Mouse (Mus musculus) retina, adult 2 months (tissue): ENCODE results near the gene Ttc33.

Experiments
- DNase-seq: peaks from one replicate; pipeline ENCODE4 v3.0.0-alpha.2; 2012; ENCODE audit warnings: low read depth, low spot score

Gene Ttc33

DNA sequence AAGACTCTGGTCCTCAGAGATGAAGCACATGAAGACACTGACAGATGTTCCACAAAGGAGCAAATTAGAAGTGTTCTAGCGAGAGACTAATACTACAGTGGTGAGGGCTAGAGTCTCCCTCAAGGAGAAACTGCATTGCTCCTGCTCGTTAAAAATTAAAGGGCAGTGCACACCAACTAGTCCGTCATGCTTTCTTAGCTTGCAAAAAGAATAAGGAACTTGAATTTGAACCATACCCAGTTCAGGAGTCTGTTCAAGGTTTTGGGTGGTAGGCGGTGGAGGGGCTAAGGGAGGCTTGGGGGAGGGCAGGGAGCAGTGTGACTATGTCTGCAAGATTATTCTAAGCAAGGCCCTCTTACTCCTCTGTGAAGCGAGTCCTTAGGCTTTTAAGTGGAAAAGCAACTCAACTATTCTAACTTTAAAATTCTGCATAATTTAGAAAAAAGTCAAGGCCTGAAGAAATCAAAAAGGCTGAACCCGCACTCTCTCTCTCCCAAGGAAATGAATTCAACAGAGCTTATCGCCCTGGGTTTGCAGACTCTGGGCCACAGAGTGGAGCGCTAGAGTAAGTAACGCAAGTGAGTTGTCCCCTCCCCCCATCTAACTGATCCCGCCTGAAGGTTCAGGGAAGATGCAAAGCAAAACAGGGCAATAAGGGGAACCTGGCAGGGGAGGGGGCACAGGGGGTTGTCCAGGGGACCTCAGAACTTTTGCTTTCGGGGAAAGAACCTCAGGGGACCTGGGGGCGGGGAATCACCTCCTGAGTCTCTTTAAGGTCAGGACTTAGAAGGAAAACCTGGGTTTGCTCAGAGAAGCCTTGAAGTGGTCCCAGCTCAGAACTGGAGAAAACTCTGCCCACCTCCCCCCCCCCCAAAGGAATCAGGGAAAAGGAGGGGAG, 56.2 kb downstream of the Ttc33 start:
- no peak for DNase-seq

DNA sequence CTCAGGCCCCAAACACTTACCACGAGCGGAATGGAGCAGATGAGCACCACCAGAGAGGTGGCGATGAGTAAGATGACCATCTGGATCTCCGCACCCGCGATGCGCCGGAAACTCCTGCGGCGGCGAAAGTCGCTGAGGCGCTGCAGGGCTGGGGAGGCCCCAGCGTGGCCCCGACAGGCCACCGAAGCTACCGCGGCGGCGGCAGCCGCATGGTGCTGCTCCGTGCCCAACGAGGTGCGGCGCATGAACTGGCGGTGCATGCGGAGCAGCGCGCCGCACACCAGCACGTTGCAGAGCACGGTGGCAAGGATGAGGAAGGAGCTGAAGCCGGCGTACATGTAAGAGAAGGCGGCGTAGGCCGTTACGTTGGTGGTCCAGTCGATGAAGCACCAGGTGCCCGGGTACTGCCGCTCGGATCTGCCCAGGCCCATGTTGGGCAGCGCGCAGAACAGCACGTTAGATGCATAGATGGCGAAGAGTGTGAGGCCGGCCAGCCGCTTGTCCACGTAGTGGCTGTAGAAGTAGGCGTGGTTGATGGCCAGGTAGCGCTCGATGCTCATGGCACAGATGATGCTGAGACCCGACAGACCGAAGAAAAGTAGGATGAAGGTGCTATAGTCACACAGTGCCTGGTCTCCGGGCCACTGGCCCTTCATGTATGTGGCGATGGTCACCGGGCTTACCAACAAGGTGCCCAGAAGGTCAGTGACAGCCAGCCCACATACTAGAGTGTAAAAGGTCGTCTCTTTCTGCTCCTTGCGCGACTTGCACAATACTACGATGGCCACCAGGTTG, 57.1 kb downstream of the Ttc33 start:
- no peak for DNase-seq

DNA sequence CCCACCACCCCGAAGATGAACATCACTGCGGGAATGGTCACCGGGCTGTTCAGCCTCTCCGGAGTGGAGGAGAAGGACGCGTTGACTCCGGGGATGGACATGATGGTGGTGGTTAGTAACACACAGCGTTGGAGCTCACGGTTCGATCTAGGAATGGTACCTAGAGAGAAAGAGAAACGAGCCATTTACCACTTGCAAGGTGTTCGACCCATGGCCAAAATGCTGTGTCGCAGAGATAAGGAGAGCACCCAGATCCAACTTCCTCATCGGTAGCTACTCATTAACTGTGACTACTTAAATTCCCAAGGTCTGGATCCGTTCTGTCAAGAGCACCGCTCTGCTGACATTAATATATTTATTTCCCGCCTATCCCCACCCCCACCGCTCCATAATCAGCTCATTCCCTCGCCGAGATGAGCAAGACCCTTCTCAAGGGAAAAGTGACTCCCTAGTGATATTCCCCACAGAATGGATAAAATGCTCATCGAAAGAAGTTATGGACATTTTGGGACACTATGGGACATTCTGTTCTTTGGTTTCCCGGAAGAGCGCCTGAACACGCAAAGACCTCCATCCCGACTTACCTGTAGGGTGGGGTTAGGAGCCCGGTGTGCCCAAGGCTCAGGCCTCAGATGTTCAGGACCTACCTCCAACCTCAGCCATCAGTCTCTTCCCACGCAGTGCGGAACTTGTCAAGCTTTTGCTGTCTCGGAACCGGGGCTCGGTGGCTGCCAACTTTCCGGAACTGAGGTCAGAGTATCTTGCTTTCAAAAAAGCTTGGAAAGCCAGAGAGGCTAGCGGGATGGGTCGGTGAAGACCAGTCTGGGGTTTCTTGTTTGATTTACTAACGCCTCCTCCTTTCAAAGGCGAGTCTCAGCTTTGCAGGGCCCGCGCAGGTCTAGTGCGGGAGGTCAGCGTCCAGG, 58.0 kb downstream of the Ttc33 start:
- no peak for DNase-seq

DNA sequence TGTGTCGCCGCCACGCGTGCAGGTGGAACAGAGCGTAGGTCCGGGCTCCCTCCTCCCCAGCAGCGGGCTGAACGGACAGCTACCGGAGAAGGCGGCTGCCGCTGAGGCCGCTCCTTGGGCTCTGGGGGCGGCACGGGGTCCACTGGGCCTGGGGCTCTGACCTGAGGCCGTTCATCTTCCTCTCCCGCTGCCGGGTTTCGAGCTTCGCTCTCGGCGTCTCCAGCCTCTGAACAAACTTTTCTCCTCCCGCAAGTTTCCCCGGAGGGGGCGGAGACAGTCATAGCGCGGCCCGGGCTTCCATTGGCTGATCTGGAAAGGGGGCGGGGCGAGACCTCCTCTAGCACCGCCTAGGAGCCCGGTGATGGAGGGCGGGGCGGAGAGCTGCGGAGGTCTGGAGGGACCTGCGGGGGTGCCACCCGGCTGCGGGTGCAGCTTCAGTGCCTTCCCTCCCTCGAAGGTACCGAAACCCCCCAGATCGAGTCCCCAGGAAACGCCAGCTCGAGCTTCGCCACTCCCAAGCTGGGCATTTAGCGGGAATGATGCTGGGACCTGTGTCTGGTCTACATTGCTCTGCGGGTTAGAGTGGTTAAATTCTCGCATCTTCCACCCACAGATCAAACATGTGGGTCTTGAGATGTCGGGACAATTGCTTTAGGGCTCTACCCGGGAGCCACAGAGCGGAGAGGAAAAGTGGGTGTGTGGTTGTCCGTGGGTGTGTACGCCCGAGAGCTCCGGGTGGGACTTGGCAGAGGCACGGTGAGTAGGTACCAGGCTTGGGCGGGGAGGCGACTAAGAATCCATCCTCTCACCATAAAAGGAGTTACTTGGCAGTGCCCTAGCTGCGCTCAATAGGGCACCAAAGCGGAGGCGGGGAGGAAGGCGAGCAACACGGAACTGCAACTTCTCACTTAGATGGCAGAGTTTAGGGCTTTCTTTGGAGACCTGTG, 58.9 kb downstream of the Ttc33 start, which contains the start of gene Ptger4:
Ptger4 (minus strand) TSS at position 229 of the 947 bp plus-strand sequence.
- no peak for DNase-seq

- no peak for DNase-seq
Measured at GRCm38 (mm10) chr15:5250182-5250581, 64.9 kb downstream of the Ttc33 start.

- DNase-seq, result no peak
Measured at GRCm38 (mm10) chr15:5260183-5260582, 74.9 kb downstream of the Ttc33 start.

DNA sequence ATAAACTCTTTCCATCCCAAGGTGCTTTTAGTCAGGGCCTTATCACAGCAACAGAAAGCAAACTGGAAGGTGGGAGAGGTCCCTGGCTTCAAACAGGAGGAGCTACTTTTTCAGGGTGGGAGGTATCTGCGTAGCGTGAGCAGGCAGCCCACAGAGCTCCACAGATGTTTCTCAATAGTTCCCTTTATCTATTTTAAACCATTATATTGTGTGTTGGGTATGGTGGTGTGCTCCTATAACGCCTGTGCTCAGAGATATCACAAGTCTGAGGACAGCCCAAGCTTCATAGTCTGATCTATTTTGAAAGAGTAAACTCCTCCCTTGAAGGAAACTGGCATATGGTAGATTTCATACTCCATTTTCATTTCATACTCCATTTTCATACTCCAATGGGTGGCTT, 75.7 kb downstream of the Ttc33 start:
- DNase-seq, result no peak

DNA sequence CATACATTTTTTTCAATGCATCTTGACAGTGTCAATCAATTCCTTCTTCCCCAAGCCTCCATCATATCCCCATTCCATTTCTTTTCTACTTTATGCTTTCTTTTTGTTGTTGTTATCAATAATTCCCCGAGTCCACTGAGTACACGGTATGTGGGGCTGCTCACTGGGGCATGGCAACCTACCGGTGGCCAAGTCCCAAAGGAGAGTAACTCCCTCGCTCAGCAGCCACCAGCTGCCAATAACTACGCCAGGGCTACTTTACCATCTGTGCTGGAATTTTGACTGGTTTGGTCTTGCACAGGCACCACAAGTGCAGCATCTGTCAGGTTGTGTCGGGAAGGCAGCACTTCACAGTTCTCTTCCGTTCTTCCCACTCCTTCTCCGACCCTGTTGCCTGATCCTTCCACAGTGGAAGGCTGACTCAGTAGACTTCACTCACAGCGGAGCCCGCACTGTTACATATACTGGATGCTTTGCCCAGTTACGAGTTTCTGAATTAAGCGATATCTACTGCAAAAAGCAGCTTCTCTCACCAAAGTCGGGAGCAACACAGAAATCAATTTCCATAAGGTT, 76.9 kb downstream of the Ttc33 start:
- no peak for DNase-seq

- no peak for DNase-seq
Measured at GRCm38 (mm10) chr15:5262874-5263504, 77.7 kb downstream of the Ttc33 start.

DNA sequence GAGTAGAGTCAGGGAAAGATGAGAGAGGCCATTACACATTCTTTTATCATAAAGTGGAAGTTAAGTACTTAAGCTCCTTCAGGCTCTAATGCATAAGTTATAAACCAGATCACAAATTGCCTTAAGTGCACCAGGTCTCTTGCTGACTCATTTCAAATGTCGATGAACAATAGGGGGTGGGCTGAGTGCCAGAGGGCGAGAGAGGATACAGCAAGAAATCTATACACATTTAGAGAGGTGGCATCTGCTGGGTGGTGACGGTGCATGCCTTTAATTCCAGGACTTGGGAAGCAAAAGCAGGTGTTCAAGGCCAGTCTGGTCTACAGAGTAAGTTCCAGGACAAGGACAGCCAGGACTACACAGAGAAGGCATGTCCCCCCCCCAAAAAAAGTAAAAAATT, 80.8 kb downstream of the Ttc33 start:
- no peak for DNase-seq
